Mouse (Mus musculus) kidney, adult 11 months (tissue): ENCODE measurements at regions not wholly inside any gene's neighbourhood (a gene's known extent, or its start where the extent isn't known, plus 50 kb on each side); places are given as distances from the start of the nearest gene placed in this dataset.
"Not testable (repeated sequence)": the region's sequence is repeated elsewhere in the genome, so short reads cannot be mapped to it uniquely, and the experiment has no call there.

ENCODE experiments used
- DNase-seq: peaks from one replicate; pipeline ENCODE4 v3.0.0; 2022

- DNase-seq: no peak
These were observed 299.1 kb downstream of the Eipr1 start for GRCm38 (mm10) chr12:29050516-29051251.

GRCm38 (mm10) chr12:29054367-29054766, 302.8 kb downstream of the Eipr1 start:
- DNase-seq: peak; percentile 10

- DNase-seq: no peak
These were observed 310.5 kb downstream of the Eipr1 start for GRCm38 (mm10) chr12:29062025-29062637.

DNA sequence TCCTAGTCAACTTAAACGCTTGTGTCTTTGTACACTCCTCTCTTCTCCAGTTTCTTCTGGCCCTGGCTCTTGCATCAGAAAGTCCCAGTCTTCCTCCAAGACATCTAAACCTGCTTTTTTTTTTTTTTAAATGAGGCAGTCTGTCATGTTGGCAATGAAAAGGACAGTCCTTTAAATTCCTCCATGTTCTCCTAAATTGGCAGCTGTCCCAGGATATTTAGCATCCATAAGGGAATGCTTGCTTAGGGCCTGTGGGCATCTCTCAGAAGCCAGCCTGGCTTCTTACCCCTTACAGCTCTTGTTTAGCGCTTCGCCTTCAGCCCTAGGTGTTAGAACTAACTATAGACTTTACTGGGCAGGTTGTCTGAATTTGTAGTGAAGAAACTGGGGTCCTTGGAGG, 311.2 kb downstream of the Eipr1 start:
- DNase-seq: no peak

GRCm38 (mm10) chr12:29068180-29068579, 316.6 kb downstream of the Eipr1 start:
- DNase-seq: no peak

GRCm38 (mm10) chr12:29075096-29075852, 323.7 kb downstream of the Eipr1 start:
- DNase-seq: no peak

- DNase-seq: no peak
These were observed 325.0 kb downstream of the Eipr1 start for GRCm38 (mm10) chr12:29076606-29077005.

DNA sequence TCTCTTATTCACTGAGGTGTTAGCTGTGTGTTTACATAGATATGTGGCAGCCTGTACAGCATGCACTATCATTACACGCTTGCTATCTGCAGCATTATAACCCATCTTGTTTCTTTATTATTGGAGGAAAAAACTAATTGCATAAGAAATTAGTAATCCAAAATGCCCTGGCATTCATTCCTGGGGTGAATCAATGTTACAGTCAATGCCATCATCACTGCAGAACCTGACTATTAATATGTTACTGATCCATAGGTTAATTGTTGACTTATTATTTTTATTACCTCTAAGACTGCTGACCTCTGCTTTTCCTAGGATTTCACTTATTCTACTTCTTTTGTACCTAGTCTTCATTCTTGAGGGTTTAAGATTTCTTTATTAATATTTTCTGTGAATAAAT, 327.4 kb downstream of the Eipr1 start:
- no peak for DNase-seq

DNA sequence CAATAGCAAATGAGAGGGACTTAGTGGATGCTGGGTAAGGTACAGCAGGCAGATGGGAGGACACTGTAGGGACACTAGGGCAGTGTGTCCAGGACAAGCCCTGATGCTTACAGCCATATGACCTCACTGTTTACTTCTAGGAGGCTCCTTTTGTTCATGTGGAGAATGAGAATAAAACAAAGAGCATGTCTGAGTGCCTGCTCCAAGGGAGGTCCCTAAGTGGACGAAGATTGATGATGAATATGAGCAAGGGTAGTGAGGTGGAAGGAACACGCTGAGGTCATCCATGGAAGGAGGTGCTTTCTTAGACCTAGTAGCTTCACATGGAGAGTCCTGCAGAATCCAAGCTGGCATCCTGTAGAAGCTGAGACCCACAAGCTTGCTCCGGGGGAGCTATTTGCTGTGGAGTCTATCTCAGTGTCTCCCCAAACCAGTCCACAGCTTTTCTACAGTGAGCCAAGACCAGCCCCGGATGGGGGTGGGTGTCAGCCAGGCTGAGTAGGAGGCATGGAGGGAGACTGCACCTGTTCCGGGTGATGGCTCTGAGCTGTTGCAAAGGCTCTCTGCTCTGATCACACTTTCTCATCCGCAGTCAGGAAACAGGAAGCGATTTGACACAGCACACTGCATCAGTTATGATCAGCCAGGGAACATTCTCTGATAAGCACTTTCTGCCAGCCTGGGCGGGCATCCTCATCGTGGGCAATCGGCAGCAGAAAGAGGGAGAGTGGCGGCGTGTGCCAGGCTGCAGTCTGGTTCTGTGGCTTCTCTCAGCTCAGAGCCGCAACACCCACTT, 332.0 kb downstream of the Eipr1 start:
- no peak for DNase-seq

DNA sequence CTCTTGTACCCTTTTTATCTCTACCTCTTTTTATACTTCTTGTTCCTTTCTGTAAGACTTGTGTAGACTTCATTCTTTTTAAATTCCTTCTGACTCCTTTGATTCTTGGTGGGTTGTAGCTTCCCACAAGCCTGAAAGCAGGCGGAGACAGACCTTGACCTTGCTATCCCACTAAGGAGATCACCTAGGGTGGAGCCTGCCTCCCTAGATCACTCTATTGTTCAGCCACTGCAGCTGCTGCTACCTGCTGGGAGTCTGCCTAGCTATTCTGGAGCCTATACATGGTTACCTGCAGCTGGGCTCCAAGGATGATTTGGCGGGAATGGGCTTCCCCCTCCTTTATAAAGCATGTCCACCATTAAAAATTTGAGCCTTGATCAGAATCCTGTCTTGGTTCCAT, 335.6 kb downstream of the Eipr1 start:
- DNase-seq: not testable (repeated sequence)

DNA sequence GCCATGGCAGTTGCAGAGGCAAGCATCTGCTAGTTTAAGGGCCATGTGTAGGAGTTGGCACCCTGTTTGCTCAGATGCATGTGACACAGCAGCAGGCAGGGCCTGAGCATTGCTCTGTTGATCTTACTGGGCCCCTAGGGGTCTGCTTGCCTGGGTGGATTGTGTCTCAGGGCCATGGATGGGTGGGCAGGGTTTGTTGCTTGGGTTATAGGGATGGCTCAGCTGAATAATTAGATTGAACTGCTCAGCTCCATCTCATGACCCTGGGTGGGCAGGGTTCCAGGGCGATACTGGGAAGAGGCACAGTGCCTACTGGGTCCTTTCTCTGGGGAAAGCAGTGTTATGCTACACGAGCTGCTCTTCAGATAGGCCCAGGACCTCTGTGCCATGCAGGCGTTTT, 338.0 kb downstream of the Eipr1 start:
- no peak for DNase-seq

DNA sequence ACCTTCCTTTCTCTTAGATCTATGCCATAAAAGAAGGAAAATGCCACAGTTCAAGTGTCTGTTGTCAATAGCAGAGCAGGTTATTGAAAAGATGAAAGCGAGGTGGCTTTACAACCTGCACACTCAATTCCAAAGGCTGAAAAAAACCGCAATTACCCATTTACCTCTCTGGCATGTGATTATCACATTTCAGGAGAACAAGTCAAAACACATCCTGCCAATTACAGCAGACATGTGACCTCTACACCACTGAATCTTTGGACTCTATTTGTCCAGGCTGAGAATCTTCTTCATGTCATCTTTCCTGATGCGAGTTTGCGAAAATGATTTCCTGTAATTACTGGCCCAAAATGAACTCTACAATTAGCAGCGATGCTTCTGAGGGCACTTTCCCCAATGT, 338.8 kb downstream of the Eipr1 start:
- peak; percentile 9 for DNase-seq

DNA sequence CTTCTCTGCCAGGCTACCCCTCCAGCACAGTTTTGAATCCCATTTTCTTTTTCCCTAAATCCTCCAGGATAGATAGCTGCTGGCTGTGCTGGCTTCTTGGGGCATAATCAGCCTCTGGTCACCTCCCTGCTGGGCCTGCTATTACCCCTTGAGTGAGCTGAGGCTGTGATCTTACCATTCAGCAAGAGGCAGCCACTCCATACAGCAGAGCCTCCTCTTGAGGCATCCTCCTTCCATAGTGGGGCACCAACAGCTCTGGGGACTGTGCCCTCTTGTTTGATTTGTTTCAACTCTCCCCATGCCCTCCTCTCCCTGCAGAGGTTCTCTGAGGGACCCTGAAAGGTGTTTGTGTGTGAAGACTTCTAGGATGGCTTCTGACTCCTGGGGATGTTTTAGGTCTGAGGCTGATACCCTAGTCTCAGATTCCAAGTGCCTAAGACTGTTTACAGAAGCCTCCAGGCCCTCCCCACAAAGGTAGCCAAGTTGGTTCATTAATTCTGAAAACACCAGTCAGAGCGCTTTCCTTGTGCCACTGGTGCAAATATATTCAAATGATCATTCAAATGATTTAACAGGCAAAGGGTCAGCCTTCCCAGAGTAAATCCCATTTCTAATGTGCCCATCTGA, 343.9 kb downstream of the Eipr1 start:
- no peak for DNase-seq

DNA sequence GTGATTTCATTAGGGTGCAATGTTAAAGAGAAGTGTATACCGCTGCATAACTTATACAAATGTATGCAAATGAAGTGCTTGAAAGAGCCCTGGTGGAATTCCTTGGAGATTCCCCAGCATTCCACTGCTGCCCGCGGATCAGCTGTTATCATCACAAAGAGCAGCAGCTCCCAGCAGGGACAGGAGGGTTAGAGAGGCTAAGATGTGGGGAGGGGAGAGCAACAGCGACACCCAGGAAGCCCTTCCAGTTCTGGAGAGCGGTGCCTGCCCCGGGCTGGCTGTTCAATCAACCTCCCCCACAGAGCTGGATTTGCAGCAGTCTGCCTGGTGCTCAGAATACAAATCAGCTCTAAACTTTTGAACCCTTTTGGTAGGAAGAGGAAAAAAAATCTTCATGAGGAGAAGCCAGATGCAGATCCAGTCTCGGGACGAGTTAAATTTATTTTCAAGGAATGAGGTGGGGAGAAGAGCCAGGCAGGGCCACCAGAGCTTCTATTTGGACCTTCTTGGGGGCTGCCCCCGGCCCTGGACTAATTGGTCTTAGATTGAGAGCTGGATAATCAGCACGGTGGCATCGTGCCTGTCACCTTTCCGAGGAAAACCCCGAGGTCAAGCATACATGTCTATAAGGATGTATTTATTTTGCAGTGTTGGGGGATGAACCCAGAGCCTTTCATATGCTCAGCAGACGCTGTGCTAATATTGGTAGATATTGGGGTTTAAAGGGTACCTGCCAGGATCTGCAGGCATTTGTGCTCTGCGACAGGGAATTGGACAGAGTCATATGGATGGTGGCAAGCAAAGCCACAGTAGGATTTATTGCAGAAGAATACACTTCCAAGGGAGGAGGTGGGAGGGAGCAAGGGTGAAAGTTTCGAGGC, 344.7 kb downstream of the Eipr1 start:
- DNase-seq: peak; percentile 28

GRCm38 (mm10) chr12:29100042-29100570, 348.5 kb downstream of the Eipr1 start:
- DNase-seq: no peak

GRCm38 (mm10) chr12:29106893-29107719, 355.5 kb downstream of the Eipr1 start:
- no peak for DNase-seq

GRCm38 (mm10) chr12:29107720-29108051, 356.1 kb downstream of the Eipr1 start:
- no peak for DNase-seq

GRCm38 (mm10) chr12:29118336-29118735, 366.7 kb downstream of the Eipr1 start:
- DNase-seq: no peak

DNA sequence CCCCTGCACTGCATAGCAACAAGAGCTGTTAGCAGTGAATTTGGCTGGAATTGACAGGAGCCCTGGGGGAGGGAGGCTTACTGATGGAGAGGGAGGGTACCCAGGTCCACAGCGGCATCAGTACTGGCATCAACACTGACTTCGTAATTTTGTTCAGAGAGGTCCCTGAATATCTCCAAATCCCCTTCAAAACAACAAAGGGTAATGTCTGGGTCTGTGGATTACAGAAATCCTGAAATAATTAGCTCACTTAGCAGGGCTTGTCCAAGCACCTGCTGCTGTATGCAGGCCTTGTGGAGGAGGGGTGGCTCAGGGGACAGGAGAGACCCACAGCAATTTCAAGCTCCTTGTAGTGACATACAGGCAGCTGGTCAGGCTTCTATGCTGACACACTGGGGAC, 369.6 kb downstream of the Eipr1 start:
- no peak for DNase-seq

DNA sequence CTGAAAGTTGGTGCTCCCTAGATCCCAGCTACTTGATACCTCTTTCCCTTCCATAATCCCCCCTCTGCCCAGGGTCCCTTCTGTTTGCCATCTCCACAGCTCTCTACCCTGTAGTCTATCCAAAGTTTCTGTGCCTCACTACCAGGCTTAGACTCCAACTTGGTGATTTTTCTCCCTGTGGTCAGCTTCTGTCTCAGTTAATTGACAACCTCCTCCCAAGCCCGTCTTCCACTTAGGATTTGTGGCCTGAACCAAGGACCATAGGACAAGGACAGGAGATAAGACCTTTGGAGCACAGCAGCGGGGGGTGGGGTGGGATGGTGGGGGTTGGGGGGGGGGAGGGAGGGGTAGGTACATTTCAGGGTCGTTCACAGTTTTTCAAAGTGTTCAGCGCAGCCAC, 371.3 kb downstream of the Eipr1 start:
- DNase-seq: no peak
